Mouse (Mus musculus): ENCODE measurements around the gene Mef2d. TPM values are rescaled to one million over a fixed set of nuclear protein-coding genes. Genes with fewer than 3 reads are reported as not detected.

The Mef2d gene
- 17.7 and 19.9 TPM in 2 replicates for polyA plus RNA-seq (2015; fragmentation: Nextera tagmentation; extraction: Ambion mirVana)

DNA sequence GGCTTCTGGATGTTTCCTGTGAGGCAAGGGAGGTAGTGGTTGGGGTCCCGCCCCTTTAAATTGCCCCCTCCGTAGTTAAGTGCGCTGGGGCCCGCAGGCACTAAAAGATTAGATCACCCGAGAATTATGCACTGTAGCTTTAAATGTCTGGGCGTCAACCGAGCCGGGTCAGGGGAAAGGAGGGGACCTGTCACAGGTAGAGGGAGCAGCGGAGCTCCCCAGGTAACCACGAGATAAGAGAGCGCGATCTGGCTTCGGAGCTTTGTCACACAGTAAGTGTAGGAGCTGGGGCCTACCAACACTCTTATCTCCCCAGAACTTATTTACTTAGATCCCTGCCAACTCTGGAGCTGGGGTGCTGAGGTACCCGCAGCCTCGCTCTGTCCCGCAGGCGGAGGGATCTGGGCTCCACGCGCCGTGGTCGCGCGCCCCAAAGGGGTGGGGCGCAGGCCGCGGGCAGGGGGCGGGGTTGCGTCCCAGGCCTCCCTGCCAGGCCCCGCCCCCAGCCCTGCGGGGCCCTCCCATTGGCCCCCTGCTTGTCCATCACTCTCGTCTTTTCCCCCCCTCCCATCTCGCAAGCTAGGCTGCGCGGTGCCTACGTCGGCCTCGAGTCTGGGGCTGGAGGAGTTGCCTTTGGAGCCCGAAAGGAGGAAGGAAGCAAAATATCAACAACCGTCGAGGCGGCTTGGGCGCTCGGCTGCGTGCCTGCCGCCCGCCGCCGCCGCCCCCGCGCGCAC, at the start of gene Mef2d:
Mef2d (plus strand) TSS at position 586 of the 737 bp plus-strand sequence.
- Histone ChIP-seq H3K27me3 (replicated peaks) (no peaks in the 10 kb centered on the region), H3K4me3 (replicated peaks) (peak within 1 kb of the TSS; percentile 94), H3K27ac (peak within 1 kb of the TSS; percentile 100), H3K4me2 (peak within 1 kb of the TSS; percentile 81), H3K9ac (peak within 1 kb of the TSS; percentile 92), H3K9me3 (no peaks in the 10 kb centered on the region), H3K36me3 (no peaks in the 10 kb centered on the region), H3K4me1 (peaks cover 68% of the 10 kb centered on the region)
- WGBS = under 1% methylated on average over 50 of the region's 52 CpGs
- peak; percentile 83 for ATAC-seq (ENCODE audit: insufficient read depth, low FRiP score, low read depth)

DNA sequence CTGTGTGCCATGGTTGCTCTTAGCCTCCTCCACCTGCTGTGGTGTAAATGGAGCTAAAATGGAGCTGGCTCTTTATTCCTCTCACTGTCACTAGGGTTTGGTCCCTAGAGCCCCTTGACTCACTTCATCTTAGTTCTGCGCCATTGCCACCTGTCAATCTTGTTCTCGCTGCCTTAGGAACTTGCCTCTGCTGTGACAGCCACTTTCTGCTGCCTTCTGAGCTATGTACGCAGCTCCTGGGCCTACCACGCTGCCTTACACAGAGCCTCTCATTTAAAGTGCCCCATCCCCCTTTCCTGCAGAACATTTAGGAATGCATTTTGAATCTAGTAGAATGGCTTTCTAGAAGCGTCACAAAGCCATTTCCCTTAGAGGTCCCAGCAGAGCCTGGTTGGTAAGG, 48.0 kb upstream of the Mef2d start:
- H3K4me3 ChIP-seq (replicated peaks) = no peak overlapping the region
- H3K9me3 ChIP-seq = no peaks in the 10 kb centered on the region
- ATAC-seq (ENCODE audit: insufficient read depth, low FRiP score, low read depth) = no peak
- no peak overlapping the region for H3K27ac ChIP-seq
- peaks cover 50% of the 10 kb centered on the region; the same call in 1 of the 2 replicates for H3K36me3 ChIP-seq
- no peak overlapping the region for H3K9ac ChIP-seq
- no peaks in the 10 kb centered on the region for H3K4me1 ChIP-seq
- WGBS = 88% methylated on average over 5 of the region's 5 CpGs
- H3K27me3 ChIP-seq (replicated peaks) = no peaks in the 10 kb centered on the region
- H3K4me2 ChIP-seq = no peak overlapping the region

DNA sequence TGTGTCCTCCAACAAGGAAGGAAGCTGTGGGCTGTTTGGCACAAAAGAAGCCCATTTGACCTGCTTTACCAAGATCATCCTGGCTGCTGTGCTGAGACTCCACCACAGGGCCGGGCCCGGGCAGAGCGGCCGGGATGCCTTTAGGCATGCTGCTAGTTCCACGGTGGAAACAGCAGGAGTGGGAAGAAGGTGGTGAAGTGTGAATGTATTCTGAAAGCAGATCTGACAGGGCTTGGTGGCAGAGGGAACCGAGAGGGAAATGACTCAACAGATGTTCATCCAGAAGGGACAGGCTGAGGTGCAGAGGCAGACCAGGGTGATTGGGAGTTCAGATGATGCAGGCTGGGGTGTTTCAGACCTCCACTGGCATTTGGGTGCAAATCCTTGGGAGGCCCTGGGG, 44.5 kb upstream of the Mef2d start:
- Histone ChIP-seq H3K9ac (no peak overlapping the region), H3K9me3 (no peaks in the 10 kb centered on the region), H3K36me3 (peaks cover 41% of the 10 kb centered on the region; the same call in 1 of the 2 replicates), H3K4me2 (no peak overlapping the region), H3K4me1 (no peaks in the 10 kb centered on the region), H3K27ac (no peak overlapping the region), H3K4me3 (replicated peaks) (no peak overlapping the region), H3K27me3 (replicated peaks) (no peaks in the 10 kb centered on the region)
- no peak for ATAC-seq (ENCODE audit: insufficient read depth, low FRiP score, low read depth)
- 79% methylated on average over 6 of the region's 6 CpGs for WGBS

DNA sequence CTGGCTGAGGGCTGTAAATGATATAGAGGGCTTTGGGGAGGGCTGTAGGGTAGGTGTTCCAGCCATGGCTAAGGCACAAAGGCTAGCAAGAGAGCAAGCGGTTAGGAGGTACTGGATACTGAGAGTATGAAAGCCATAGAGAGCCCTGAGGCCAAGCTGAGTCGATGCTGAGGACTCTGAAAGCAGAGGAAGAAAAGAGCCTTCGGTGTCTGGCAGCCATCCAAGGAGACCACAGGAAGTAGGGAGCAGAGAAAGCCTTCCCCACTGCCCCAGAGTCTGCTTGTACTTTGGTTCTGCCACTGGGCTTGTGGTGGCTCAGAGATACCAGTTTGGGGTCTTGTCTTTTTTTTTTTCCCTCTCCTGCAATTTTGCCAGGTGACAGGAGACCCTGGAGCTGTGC, 41.9 kb upstream of the Mef2d start:
- H3K27ac ChIP-seq = no peak overlapping the region
- 64% methylated on average over 3 of the region's 3 CpGs for WGBS
- no peaks in the 10 kb centered on the region for H3K4me1 ChIP-seq
- H3K36me3 ChIP-seq = peaks cover 41% of the 10 kb centered on the region
- H3K4me2 ChIP-seq = no peak overlapping the region
- no peak overlapping the region for H3K9ac ChIP-seq
- H3K4me3 ChIP-seq (replicated peaks) = no peak overlapping the region
- no peaks in the 10 kb centered on the region for H3K9me3 ChIP-seq
- no peak for ATAC-seq (ENCODE audit: insufficient read depth, low FRiP score, low read depth)
- no peaks in the 10 kb centered on the region for H3K27me3 ChIP-seq (replicated peaks)

DNA sequence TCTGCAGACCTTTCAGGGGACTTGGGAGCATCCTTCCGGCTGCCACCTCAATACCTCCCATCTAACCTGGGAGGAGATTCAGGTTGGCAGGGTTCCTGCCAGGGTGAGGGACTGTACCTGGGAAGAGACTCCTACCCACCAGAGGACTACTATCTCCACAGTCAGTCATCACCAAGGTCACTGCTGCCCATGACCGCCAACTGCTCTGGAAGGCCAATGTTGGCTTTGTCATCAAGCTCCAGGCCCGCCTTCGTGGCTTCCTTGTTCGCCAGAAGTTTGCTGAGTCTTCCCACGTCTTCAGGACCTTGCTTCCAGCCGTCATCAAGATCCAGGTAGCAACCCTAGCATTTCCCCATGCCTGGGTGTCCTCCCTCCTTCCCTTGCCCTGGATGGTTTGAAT, 40.4 kb upstream of the Mef2d start:
- Histone ChIP-seq H3K4me1 (no peaks in the 10 kb centered on the region), H3K27me3 (replicated peaks) (no peaks in the 10 kb centered on the region), H3K4me2 (no peak overlapping the region), H3K4me3 (replicated peaks) (no peak overlapping the region), H3K27ac (no peak overlapping the region), H3K9me3 (no peaks in the 10 kb centered on the region), H3K9ac (no peak overlapping the region), H3K36me3 (peaks cover 46% of the 10 kb centered on the region)
- ATAC-seq (ENCODE audit: insufficient read depth, low FRiP score, low read depth) = no peak
- WGBS = 88% methylated on average over 7 of the region's 7 CpGs

DNA sequence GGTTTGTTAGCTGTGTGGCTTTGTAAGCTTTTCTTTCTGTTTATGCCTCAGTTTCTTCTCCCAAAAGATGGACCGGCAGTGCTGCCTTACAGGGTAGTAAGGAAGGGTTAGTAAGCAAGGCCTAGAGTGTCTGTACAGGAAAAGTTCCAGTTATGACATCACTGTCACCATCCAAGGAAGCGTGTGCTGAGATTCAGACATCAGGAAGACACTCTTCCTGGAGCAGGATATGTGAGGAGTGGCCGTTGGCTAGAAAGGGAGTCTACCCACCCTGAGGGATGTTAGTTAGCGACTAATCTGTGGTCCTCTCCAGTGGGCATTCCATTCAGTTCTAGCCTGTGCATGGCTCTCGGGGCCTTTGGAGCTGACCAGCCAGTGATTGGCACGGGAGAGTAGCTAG, 40.0 kb upstream of the Mef2d start:
- Histone ChIP-seq H3K36me3 (peaks cover 46% of the 10 kb centered on the region), H3K27me3 (replicated peaks) (no peaks in the 10 kb centered on the region), H3K4me3 (replicated peaks) (no peak overlapping the region), H3K4me2 (no peak overlapping the region), H3K4me1 (no peaks in the 10 kb centered on the region), H3K27ac (no peak overlapping the region), H3K9me3 (no peaks in the 10 kb centered on the region), H3K9ac (no peak overlapping the region)
- WGBS = 80% methylated on average over 6 of the region's 6 CpGs
- no peak for ATAC-seq (ENCODE audit: insufficient read depth, low FRiP score, low read depth)

DNA sequence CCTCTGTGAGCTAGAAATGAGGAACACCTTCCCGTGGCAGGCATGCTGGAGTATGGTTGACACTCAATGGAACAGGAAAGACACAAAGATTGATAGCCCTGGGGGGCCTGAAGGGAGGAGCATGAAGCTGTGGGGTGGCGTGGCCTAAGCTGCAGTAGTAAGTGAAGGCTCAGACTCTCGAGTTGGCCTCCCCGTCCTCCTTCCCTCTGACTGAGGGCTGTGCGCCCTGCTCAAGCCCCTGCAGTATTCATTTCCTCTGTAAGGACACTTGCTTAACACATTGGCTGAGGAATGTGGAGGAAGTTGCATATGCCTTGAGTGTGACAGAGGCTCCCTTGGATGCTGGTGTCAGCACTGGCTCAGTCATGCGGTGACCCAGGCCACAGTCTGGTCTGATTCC, 39.6 kb upstream of the Mef2d start:
- Histone ChIP-seq H3K9ac (no peak overlapping the region), H3K27me3 (replicated peaks) (no peaks in the 10 kb centered on the region), H3K4me3 (replicated peaks) (no peak overlapping the region), H3K27ac (no peak overlapping the region), H3K4me2 (no peak overlapping the region), H3K9me3 (no peaks in the 10 kb centered on the region), H3K36me3 (peaks cover 48% of the 10 kb centered on the region), H3K4me1 (no peaks in the 10 kb centered on the region)
- ATAC-seq (ENCODE audit: insufficient read depth, low FRiP score, low read depth) = no peak
- WGBS = 73% methylated on average over 6 of the region's 6 CpGs

DNA sequence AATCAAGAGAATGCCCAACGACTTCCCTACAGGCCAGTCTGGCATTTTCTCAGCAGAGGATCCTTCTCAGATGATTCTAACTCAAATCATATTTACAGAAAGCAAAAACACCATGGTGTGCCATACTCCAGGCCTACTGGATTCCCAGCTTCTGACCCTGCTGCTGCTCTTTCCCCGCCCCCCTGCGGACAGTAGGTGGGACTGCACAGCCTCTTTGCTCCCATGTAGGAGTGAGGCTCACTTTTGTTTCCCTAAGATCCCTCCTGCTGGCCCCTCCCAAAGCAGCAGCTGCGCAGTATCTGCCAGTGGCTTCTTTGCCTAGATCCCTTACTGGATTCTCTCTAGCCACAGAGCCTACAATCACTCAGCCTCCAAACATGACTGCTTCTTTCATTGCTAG, 36.0 kb upstream of the Mef2d start:
- Histone ChIP-seq H3K27me3 (replicated peaks) (no peaks in the 10 kb centered on the region), H3K4me1 (no peaks in the 10 kb centered on the region), H3K27ac (no peak overlapping the region), H3K4me3 (replicated peaks) (no peak overlapping the region), H3K9ac (no peak overlapping the region), H3K36me3 (peaks cover 62% of the 10 kb centered on the region), H3K9me3 (no peaks in the 10 kb centered on the region), H3K4me2 (no peak overlapping the region)
- no peak for ATAC-seq (ENCODE audit: insufficient read depth, low FRiP score, low read depth)
- 84% methylated on average over 4 of the region's 4 CpGs for WGBS

DNA sequence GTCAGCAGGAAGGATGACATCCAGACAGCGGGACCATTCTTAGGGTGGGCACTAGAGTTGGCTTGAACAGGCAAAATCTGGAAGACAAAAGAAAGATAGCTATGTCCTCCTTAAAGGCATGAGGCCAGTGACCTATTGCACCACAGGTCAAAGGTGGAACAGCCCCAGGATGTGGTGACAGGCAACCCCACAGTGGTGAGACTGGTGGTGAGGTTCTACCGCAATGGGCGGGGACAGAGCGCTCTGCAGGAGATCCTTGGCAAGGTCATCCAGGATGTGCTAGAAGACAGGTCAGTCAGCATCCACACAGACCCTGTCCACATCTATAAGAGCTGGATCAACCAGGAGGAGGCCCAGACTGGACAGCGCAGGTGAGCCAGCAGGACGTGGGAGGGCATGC, 33.0 kb upstream of the Mef2d start:
- Histone ChIP-seq H3K27ac (no peak overlapping the region), H3K27me3 (replicated peaks) (no peaks in the 10 kb centered on the region), H3K4me1 (no peaks in the 10 kb centered on the region), H3K9ac (0 out of 2 replicates have a peak overlapping the region, but pooled peaks have one; percentile 2), H3K36me3 (peaks cover 57% of the 10 kb centered on the region), H3K9me3 (no peaks in the 10 kb centered on the region), H3K4me2 (no peak overlapping the region), H3K4me3 (replicated peaks) (no peak overlapping the region)
- WGBS = 94% methylated on average over 6 of the region's 6 CpGs
- ATAC-seq (ENCODE audit: insufficient read depth, low FRiP score, low read depth) = no peak

DNA sequence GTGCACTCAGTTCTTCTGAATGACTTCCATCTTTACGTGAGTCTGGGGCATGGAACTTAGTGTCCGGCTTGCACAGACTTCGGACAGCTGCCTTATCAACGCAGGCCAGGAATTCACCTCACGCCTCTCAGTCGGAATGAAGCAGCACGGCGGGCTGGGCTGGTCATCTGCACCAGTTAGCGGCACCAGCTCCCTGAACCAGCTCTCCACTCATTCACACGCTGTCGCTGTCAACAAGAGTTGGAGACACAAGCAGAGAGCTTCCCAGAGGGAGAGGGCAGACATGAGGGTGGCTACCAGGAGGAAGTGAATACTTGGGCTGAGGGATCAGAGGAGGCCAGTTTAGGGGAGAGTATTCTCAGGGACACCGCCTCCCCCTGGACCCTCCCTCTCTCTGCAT, 27.8 kb upstream of the Mef2d start:
- no peaks in the 10 kb centered on the region for H3K4me1 ChIP-seq
- H3K4me3 ChIP-seq (replicated peaks) = no peak overlapping the region
- no peak overlapping the region for H3K9ac ChIP-seq
- no peak overlapping the region for H3K4me2 ChIP-seq
- H3K27me3 ChIP-seq (replicated peaks) = no peaks in the 10 kb centered on the region
- H3K9me3 ChIP-seq = no peaks in the 10 kb centered on the region
- 93% methylated on average over 12 of the region's 12 CpGs for WGBS
- no peak overlapping the region for H3K27ac ChIP-seq
- ATAC-seq (ENCODE audit: insufficient read depth, low FRiP score, low read depth) = no peak
- peaks cover 44% of the 10 kb centered on the region for H3K36me3 ChIP-seq

DNA sequence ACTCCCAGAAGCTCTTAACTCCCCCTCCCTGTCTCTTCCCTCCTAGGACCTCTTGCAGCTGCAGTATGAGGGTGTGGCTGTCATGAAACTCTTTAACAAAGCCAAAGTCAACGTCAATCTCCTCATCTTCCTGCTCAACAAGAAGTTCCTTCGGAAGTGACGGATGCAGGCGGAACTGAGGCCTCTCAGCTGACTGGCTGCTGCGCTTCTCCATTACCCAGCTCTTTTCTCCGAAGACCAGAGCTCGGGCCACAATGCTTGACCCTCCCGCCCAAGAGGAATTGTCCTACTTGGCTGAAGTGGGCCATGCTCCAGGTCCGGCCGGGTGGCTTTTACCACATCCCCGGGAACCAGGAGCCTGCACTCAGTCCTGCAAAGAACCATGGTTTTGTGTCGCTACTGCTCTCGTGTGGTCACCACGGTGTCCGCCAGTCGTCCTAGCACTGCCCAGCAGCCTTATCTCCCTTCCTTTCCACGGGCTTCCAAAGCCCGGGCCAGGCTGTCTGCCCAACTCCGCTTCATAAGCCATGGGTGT, 22.0 kb upstream of the Mef2d start:
- Histone ChIP-seq H3K4me3 (replicated peaks) (no peak overlapping the region), H3K36me3 (peaks cover 21% of the 10 kb centered on the region), H3K4me1 (no peaks in the 10 kb centered on the region), H3K27me3 (replicated peaks) (no peaks in the 10 kb centered on the region), H3K4me2 (no peak overlapping the region), H3K9me3 (no peaks in the 10 kb centered on the region), H3K9ac (no peak overlapping the region), H3K27ac (no peak overlapping the region)
- 83% methylated on average over 19 of the region's 19 CpGs for WGBS
- no peak for ATAC-seq (ENCODE audit: insufficient read depth, low FRiP score, low read depth)

DNA sequence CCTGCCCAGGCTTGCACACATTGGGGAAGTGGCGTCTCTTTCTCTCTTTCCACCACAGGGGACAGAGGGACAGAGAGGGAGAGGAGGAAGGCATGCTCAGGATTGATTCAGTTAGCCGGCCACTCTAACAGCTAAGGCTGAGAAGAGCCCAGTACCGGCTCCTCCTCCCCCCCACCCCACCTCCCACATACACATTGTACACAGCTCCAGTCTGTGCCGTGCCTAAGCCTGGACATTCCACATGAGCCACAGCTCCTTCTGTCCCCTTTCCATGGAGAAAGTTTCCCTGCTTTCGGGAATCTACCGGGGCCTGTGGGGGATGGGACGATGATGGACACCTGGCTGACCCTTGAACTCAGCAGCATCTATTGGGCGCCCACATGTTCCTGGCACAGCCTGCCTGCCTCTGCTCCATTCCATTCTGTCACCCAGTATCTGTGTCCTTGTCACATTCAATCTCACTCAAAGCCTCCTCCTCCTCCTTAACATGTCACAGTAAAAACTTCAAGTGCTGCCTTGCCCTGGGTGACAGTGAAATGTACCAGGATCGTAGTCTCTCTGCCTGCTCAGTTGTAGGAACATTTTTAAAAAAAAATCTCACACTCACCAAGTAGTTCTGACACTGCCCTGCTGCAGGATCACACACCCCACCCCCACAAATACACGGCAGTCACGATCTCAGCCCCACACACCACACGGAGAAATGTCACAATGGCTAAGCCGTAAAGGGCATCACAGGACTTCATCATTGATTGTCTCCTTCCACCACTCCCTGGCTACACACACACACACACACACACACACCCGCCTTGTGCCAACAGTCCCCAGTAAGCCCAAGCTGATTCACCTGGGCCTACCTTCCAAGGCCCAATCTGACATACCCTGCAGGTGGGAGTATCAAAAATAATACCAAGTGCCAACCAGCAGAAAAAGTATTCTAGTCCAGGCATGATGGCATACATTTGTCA, 20.7 kb upstream of the Mef2d start:
- no peaks in the 10 kb centered on the region for H3K4me1 ChIP-seq
- H3K27ac ChIP-seq = no peak overlapping the region
- H3K4me2 ChIP-seq = no peak overlapping the region
- 74% methylated on average over 14 of the region's 14 CpGs for WGBS
- no peaks in the 10 kb centered on the region for H3K27me3 ChIP-seq (replicated peaks)
- H3K4me3 ChIP-seq (replicated peaks) = no peak overlapping the region
- no peak; the same call in 1 of the 2 replicates for ATAC-seq (ENCODE audit: insufficient read depth, low FRiP score, low read depth)
- H3K36me3 ChIP-seq = peaks cover 17% of the 10 kb centered on the region; the same call in 1 of the 2 replicates
- no peaks in the 10 kb centered on the region for H3K9me3 ChIP-seq
- no peak overlapping the region for H3K9ac ChIP-seq

Measured in stomach, embryonic 15.5 days (tissue).